Mouse (Mus musculus): ENCODE data around the gene Bax.

DNA sequence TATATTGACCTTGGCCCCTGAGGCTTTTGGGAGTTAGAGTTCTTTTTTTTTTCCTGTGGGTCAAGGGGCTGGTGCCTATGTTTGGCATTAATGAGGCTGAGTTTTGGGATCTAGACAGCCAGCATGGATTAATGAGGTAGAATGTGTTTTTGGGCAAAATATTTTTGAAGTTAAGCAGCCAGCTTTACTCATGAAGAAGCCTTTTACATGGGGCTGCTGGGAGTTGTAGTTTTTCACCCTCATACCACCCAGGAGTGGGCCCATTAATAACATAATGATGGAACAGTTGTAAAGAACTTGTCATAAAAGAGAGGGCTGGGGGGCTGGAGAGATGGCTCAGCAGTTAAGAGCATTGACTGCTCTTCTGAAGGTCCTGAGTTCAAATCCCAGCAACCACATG lies 20.1 kb downstream of the Bax start:
- TF ChIP-seq CTCF (IDR thresholded peaks at IDR 0.05; ENCODE audit: extremely low read depth, insufficient read length, insufficient replicate concordance, low read depth, low read length), result no peak
- TF ChIP-seq POLR2A (IDR thresholded peaks at IDR 0.05; ENCODE audit: low read depth, low read length), result no peak
